Mouse (Mus musculus): ENCODE data around the gene Tspan5. TPM values are rescaled to one million over a fixed set of nuclear protein-coding genes. Genes with fewer than 3 reads are reported as not detected.
A peak's percentile ranks its signal among the peaks of the same experiment; 100 is the strongest.

Tspan5 gene
- polyA plus RNA-seq, 1 experiment from 2014 or later = 97.0 TPM

DNA sequence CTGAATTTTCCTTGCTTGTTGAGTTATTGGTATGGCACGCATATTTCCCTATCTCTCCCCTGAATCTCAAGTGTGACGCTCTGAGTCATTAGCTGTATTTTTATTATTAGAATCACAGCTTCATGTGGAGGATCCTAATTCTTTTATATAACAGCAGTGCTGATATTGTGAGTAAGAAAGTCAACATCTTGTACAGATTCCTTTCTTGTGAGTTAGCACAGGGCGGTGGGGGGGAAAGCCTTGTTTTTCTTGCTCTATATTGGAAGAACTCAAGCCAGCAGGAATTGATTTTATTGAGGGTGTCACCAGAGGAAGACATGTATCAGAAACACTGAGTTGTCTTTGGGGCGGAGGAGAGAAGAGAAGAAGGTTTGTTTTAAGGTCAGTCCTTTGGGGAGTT lies 3.6 kb downstream of the Tspan5 start:
- Histone ChIP-seq H3K9ac (no peak overlapping the region), H3K36me3 (no peaks in the 10 kb centered on the region), H3K9me3 (no peaks in the 10 kb centered on the region), H3K4me1 (replicated peaks) (peaks cover 60% of the 10 kb centered on the region), H3K4me2 (peak overlapping the region; percentile 69), H3K27ac (0 out of 2 replicates have a peak overlapping the region, but pooled peaks have one; percentile 0), H3K27me3 (0 out of 2 replicates have a peak, but pooled peaks cover 4% of the 10 kb centered on the region), H3K4me3 (no peak overlapping the region)
- 78% methylated on average over 4 of the region's 4 CpGs for WGBS
- no peak for ATAC-seq (ENCODE audit: low FRiP score)

GRCm38 (mm10) chr3:138746556-138746955 lies 4.6 kb downstream of the Tspan5 start:
- Histone ChIP-seq H3K4me1 (replicated peaks) (peaks cover 62% of the 10 kb centered on the region), H3K9me3 (no peaks in the 10 kb centered on the region), H3K4me2 (no peak overlapping the region), H3K27ac (no peak overlapping the region), H3K27me3 (no peaks in the 10 kb centered on the region), H3K36me3 (no peaks in the 10 kb centered on the region), H3K9ac (no peak overlapping the region), H3K4me3 (no peak overlapping the region)
- WGBS = 87% methylated on average over 8 of the region's 8 CpGs
- ATAC-seq (ENCODE audit: low FRiP score) = no peak

GRCm38 (mm10) chr3:138747035-138747434 lies 5.0 kb downstream of the Tspan5 start:
- no peak for ATAC-seq (ENCODE audit: low FRiP score)
- H3K27me3 ChIP-seq = no peaks in the 10 kb centered on the region
- H3K9me3 ChIP-seq = no peaks in the 10 kb centered on the region
- peaks cover 65% of the 10 kb centered on the region for H3K4me1 ChIP-seq (replicated peaks)
- WGBS = 86% methylated on average over 5 of the region's 5 CpGs
- H3K36me3 ChIP-seq = no peaks in the 10 kb centered on the region
- H3K9ac ChIP-seq = no peak overlapping the region
- H3K4me3 ChIP-seq = no peak overlapping the region
- H3K4me2 ChIP-seq = no peak overlapping the region
- H3K27ac ChIP-seq = no peak overlapping the region

DNA sequence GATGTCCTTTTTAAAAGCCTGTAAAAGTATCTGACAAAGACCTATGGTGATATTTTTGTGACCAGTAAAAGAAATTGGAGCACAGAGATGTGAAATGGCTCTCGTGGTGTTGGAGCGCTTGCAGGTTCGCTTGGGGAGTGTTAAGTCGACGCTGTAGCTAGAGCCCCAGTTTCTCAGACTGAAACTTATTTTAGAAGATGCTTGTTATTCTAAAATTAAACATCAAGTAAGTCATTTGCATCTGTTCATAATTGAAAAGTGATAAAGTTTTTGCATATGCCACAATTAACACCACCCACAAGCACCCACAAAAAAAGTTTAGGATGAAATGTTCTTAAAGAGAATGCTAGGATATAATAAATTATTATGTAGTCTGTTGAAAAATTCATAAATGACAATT lies 6.0 kb downstream of the Tspan5 start:
- Histone ChIP-seq H3K4me3 (no peak overlapping the region), H3K36me3 (no peaks in the 10 kb centered on the region), H3K4me2 (no peak overlapping the region), H3K9me3 (no peaks in the 10 kb centered on the region), H3K4me1 (replicated peaks) (peaks cover 72% of the 10 kb centered on the region), H3K9ac (no peak overlapping the region), H3K27me3 (no peaks in the 10 kb centered on the region), H3K27ac (no peak overlapping the region)
- WGBS = 95% methylated on average over 5 of the region's 5 CpGs
- ATAC-seq (ENCODE audit: low FRiP score) = no peak

DNA sequence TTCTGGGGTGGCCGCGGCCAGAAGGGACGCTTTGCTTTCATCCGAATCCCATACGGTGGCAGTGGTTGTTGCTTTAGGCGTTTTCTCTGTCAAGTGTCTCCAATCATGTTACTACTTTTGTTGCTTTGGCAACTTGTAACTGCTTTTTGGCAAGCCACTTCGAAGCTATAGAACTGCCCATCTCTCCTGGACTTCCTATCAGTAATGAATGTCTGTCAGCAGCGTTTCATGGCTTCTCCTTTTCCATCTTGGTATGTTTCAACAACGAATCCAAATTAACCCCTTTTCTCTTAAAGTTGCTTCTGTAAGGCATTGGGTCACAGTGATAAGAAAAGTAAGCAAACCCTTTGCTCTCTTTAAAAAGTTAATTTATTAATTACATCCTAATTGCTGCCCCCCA lies 7.7 kb downstream of the Tspan5 start:
- Histone ChIP-seq H3K36me3 (no peaks in the 10 kb centered on the region), H3K4me1 (replicated peaks) (peaks cover 72% of the 10 kb centered on the region), H3K27me3 (no peaks in the 10 kb centered on the region), H3K4me3 (no peak overlapping the region), H3K27ac (no peak overlapping the region), H3K9me3 (no peaks in the 10 kb centered on the region), H3K9ac (no peak overlapping the region), H3K4me2 (no peak overlapping the region)
- WGBS = 85% methylated on average over 9 of the region's 9 CpGs
- ATAC-seq (ENCODE audit: low FRiP score) = no peak

DNA sequence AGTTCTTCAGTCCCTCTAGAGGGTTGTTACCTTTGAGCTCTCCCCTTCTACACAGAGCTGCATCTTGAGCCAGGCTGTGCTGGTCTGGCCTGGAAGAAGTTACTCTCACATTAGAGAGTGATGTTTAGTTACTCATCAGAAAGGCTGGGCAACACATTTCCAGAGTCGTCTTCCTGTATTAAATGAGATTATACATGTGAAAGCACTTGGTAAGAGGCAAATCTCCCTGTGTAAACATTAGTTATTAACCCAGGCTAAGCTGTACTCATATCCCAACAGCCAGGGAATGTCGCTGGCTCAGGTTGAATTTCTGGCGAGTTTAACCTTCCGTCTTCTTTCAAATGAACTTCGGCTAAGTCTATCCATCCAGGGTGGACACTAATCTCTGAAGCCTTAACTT lies 9.3 kb downstream of the Tspan5 start:
- Histone ChIP-seq H3K27me3 (no peaks in the 10 kb centered on the region), H3K4me2 (no peak overlapping the region), H3K9me3 (no peaks in the 10 kb centered on the region), H3K27ac (no peak overlapping the region; the same call in 1 of the 2 replicates), H3K4me3 (no peak overlapping the region), H3K36me3 (no peaks in the 10 kb centered on the region), H3K9ac (no peak overlapping the region), H3K4me1 (replicated peaks) (peaks cover 55% of the 10 kb centered on the region)
- ATAC-seq (ENCODE audit: low FRiP score) = no peak
- 90% methylated on average over 5 of the region's 5 CpGs for WGBS

- H3K4me2 ChIP-seq = no peak overlapping the region
- no peak overlapping the region for H3K27ac ChIP-seq
- WGBS = 85% methylated on average over 5 of the region's 5 CpGs
- peaks cover 48% of the 10 kb centered on the region for H3K4me1 ChIP-seq (replicated peaks)
- H3K9ac ChIP-seq = no peak overlapping the region
- H3K4me3 ChIP-seq = no peak overlapping the region
- H3K36me3 ChIP-seq = no peaks in the 10 kb centered on the region
- no peaks in the 10 kb centered on the region for H3K27me3 ChIP-seq
- no peak for ATAC-seq (ENCODE audit: low FRiP score)
- no peaks in the 10 kb centered on the region for H3K9me3 ChIP-seq
Observed at GRCm38 (mm10) chr3:138752056-138752455, 10.1 kb downstream of the Tspan5 start.

DNA sequence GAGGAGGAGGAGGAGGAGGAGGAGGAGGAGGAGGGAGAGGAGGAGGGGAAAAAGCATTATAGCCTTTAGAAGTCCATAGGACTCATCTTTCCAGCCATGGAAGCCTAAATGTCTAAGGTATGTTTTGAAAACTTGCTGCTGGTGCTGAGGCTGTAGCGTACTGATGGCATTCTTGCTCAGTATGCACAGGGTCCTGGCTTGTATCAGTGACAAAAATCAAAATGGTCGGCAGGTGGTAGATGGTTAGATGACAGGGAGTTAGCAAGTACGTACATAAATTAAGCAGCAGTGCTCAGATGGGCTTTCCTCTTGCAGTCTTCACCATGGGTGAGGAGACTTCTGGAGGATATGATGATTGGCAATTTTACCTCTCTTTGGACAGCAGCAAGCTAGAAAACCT lies 10.8 kb downstream of the Tspan5 start:
- H3K27ac ChIP-seq = no peak overlapping the region
- no peaks in the 10 kb centered on the region for H3K36me3 ChIP-seq
- H3K9ac ChIP-seq = no peak overlapping the region
- no peaks in the 10 kb centered on the region for H3K27me3 ChIP-seq
- H3K4me3 ChIP-seq = no peak overlapping the region
- no peaks in the 10 kb centered on the region for H3K9me3 ChIP-seq
- 58% methylated on average over 3 of the region's 3 CpGs for WGBS
- no peak for ATAC-seq (ENCODE audit: low FRiP score)
- H3K4me1 ChIP-seq (replicated peaks) = peaks cover 46% of the 10 kb centered on the region
- H3K4me2 ChIP-seq = 0 out of 2 replicates have a peak overlapping the region, but pooled peaks have one; percentile 27

GRCm38 (mm10) chr3:138753182-138753885 lies 11.3 kb downstream of the Tspan5 start:
- H3K27ac ChIP-seq = peak overlapping the region; percentile 72; the same call in 1 of the 2 replicates
- peak overlapping the region; percentile 27; the same call in 1 of the 2 replicates for H3K4me2 ChIP-seq
- no peak overlapping the region for H3K4me3 ChIP-seq
- peak overlapping the region; percentile 29; the same call in 1 of the 2 replicates for H3K9ac ChIP-seq
- H3K4me1 ChIP-seq (replicated peaks) = peaks cover 45% of the 10 kb centered on the region
- H3K27me3 ChIP-seq = no peaks in the 10 kb centered on the region
- H3K36me3 ChIP-seq = no peaks in the 10 kb centered on the region
- WGBS = 32% methylated on average over 12 of the region's 12 CpGs
- no peak; the same call in 1 of the 2 replicates for ATAC-seq (ENCODE audit: low FRiP score)
- H3K9me3 ChIP-seq = no peaks in the 10 kb centered on the region

- H3K27ac ChIP-seq = no peak overlapping the region
- H3K27me3 ChIP-seq = no peaks in the 10 kb centered on the region
- ATAC-seq (ENCODE audit: low FRiP score) = no peak
- H3K4me3 ChIP-seq = no peak overlapping the region
- H3K36me3 ChIP-seq = no peaks in the 10 kb centered on the region
- no peaks in the 10 kb centered on the region for H3K9me3 ChIP-seq
- peaks cover 52% of the 10 kb centered on the region for H3K4me1 ChIP-seq (replicated peaks)
- WGBS = 61% methylated on average over 5 of the region's 5 CpGs
- no peak overlapping the region for H3K9ac ChIP-seq
- no peak overlapping the region for H3K4me2 ChIP-seq
Observed at GRCm38 (mm10) chr3:138754328-138754727, 12.3 kb downstream of the Tspan5 start.

- Histone ChIP-seq H3K4me3 (no peak overlapping the region), H3K4me2 (no peak overlapping the region), H3K4me1 (replicated peaks) (peaks cover 44% of the 10 kb centered on the region), H3K9me3 (no peaks in the 10 kb centered on the region), H3K27me3 (no peaks in the 10 kb centered on the region), H3K27ac (no peak overlapping the region), H3K9ac (no peak overlapping the region), H3K36me3 (no peaks in the 10 kb centered on the region)
- ATAC-seq (ENCODE audit: low FRiP score) = no peak
- WGBS = 97% methylated on average over 2 of the region's 2 CpGs
Observed at GRCm38 (mm10) chr3:138757283-138757682, 15.3 kb downstream of the Tspan5 start.

DNA sequence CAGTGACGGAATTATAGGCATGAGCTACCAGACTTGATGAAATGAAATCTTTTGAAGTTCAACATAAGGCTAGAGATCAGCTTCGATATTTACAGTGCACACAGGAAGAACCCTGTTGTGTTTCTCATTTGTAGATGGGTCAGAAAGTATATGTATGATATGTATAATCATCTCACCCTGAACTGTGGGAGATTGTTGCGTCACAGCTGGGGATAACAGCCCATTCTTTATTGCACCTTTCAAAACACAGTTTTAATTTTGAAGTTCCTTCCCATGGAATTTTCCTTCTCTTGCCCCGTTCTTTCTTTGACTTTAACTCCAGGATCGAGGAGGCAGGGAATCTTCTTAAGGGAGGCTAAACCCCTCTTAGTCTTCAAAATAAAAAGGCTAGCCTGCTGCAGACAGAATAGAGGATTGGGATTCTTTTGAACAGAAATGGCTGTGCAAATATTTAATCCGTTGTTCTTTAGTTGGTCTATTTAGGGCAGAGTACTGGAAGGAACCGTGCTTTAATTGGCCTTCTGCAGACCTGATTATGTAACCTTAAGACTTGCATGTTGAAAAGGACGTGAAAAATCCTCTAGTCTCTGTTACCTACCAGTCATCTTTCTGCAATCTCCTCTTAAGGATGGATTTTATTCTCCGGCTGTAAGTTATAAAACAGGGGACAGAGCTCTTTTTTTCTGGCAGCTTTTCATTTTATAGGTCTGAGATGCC lies 18.1 kb downstream of the Tspan5 start:
- 69% methylated on average over 9 of the region's 9 CpGs for WGBS
- Histone ChIP-seq H3K27ac (peak overlapping the region; percentile 62), H3K4me3 (no peak overlapping the region), H3K36me3 (no peaks in the 10 kb centered on the region), H3K4me1 (replicated peaks) (peaks cover 28% of the 10 kb centered on the region), H3K27me3 (no peaks in the 10 kb centered on the region), H3K9me3 (no peaks in the 10 kb centered on the region), H3K9ac (0 out of 2 replicates have a peak overlapping the region, but pooled peaks have one; percentile 10), H3K4me2 (no peak overlapping the region)
- no peak for ATAC-seq (ENCODE audit: low FRiP score)

All from hindbrain, embryonic 13.5 days (tissue).